Mouse (Mus musculus): Measurements from ENCODE around the gene Ccnd3.

GRCm38 (mm10) chr17:47468063-47468462 is 36.8 kb upstream of the Ccnd3 start:
- no peak for TF ChIP-seq POLR2AphosphoS5 (IDR thresholded peaks at IDR 0.05; ENCODE audit: borderline replicate concordance, low read depth, low read length)
- TF ChIP-seq MEF2A (IDR thresholded peaks at IDR 0.05; ENCODE audit: extremely low read depth, insufficient replicate concordance, low read depth, low read length, poor library complexity, severe bottlenecking), result no peak
- no peak for TF ChIP-seq NRF1 (IDR thresholded peaks at IDR 0.05; ENCODE audit: insufficient read depth, low read depth, low read length, poor library complexity, severe bottlenecking)

Measured in MEL (cell line).